Mouse (Mus musculus) cerebellum, adult 2 months (tissue): ENCODE results near the gene Pwwp2b. TPM values are rescaled to one million over a fixed set of nuclear protein-coding genes. Genes with fewer than 3 reads are reported as not detected.
A peak's percentile ranks its signal among the peaks of the same experiment; 100 is the strongest.

Experiments
- DNase-seq, 2 experiments: peaks; one replicate each; pipeline ENCODE4 v3.0.0; 2021
- H3K27ac ChIP-seq: fragments of 200-500 bp; 2 replicates; pipeline ENCODE4 v1.5.1; 2012; ENCODE audit warnings: low read length, control low read depth, inconsistent platforms; ENCODE audit not compliant: insufficient read depth
- H3K27me3 ChIP-seq: fragments of 200-500 bp; 2 replicates; pipeline ENCODE4 v1.6.1; 2012; ENCODE audit warnings: inconsistent platforms, mild to moderate bottlenecking, low read length, moderate library complexity; ENCODE audit not compliant: control insufficient read depth, insufficient read depth
- H3K4me1 ChIP-seq: fragments of 200-500 bp; 2 replicates; pipeline ENCODE4 v1.6.1; 2011; ENCODE audit warnings: low read length; ENCODE audit not compliant: control insufficient read depth, insufficient read depth
- H3K4me3 ChIP-seq: fragments of 200-500 bp; replicated peaks from 2 replicates; pipeline ENCODE3; 2011; ENCODE audit warnings: mild to moderate bottlenecking, low read depth, low read length, control low read depth; ENCODE audit not compliant: insufficient read depth
- CTCF ChIP-seq: fragments of 200-500 bp; IDR thresholded peaks from 2 replicates; pipeline ENCODE4 v1.5.1; 2011; ENCODE audit warnings: low read depth, mild to moderate bottlenecking, control low read depth, low read length, moderate library complexity, borderline replicate concordance; ENCODE audit not compliant: insufficient read depth
- POLR2A ChIP-seq: fragments of 200-500 bp; IDR thresholded peaks from 2 replicates; pipeline ENCODE4 v1.6.1; 2011; ENCODE audit warnings: low read length, control low read depth, borderline replicate concordance; ENCODE audit not compliant: insufficient read depth
- WGBS: fragments of 180-500 bp; shearing (Covaris S2); methylation state at CpG from one replicate; pipeline ENCODE4 v1.1.7; 2018; 5-methylcytosine and 5-hydroxymethylcytosine counted together
- polyA plus RNA-seq: library from polyadenylated mRNA; depleted of rRNA; stranded (reverse); fragments of >200 nt; gene quantifications from 2 replicates; pipeline ENCODE4 v1.2.3, GENCODE M21; 2012

Pwwp2b gene
- polyA plus RNA-seq, 1 experiment, result 9.9 TPM

GRCm38 (mm10) chr7:139253462-139253861 lies 5.2 kb downstream of the Pwwp2b start:
- TF ChIP-seq POLR2A (no peak), CTCF (no peak)
- 88% methylated on average over 3 of the region's 3 CpGs for WGBS
- no peak overlapping the region for H3K27ac ChIP-seq
- H3K4me3 ChIP-seq, result no peak overlapping the region
- H3K4me1 ChIP-seq, result peaks cover 5% of the 10 kb centered on the region; the same call in 1 of the 2 replicates
- no peak for DNase-seq
- H3K27me3 ChIP-seq, result no peaks in the 10 kb centered on the region

GRCm38 (mm10) chr7:139254626-139255025 lies 6.3 kb downstream of the Pwwp2b start:
- TF ChIP-seq CTCF (no peak), POLR2A (no peak)
- Histone ChIP-seq H3K27ac (no peak overlapping the region), H3K4me3 (no peak overlapping the region), H3K4me1 (peaks cover 3% of the 10 kb centered on the region; the same call in 1 of the 2 replicates), H3K27me3 (no peaks in the 10 kb centered on the region)
- DNase-seq, result no peak
- 49% methylated on average over 5 of the region's 5 CpGs for WGBS

- H3K27me3 ChIP-seq, result no peaks in the 10 kb centered on the region
- H3K27ac ChIP-seq, result no peak overlapping the region
- DNase-seq, result no peak
- no peak overlapping the region for H3K4me3 ChIP-seq
- H3K4me1 ChIP-seq, result no peaks in the 10 kb centered on the region; the same call in 1 of the 2 replicates
- 79% methylated on average over 10 of the region's 10 CpGs for WGBS
- TF ChIP-seq POLR2A (no peak), CTCF (no peak)
Measured at GRCm38 (mm10) chr7:139257752-139258542, 9.7 kb downstream of the Pwwp2b start.

- TF ChIP-seq CTCF, result no peak
- TF ChIP-seq POLR2A, result no peak
- WGBS, result 66% methylated on average over 4 of the region's 4 CpGs
Measured at GRCm38 (mm10) chr7:139264337-139264736, 16.1 kb downstream of the Pwwp2b start.

GRCm38 (mm10) chr7:139265634-139266033 lies 17.4 kb downstream of the Pwwp2b start:
- DNase-seq, result no peak
- WGBS, result 93% methylated on average over 6 of the region's 6 CpGs
- no peak overlapping the region for H3K27ac ChIP-seq
- no peak overlapping the region for H3K4me3 ChIP-seq
- H3K27me3 ChIP-seq, result no peaks in the 10 kb centered on the region
- H3K4me1 ChIP-seq, result peaks cover 18% of the 10 kb centered on the region
- TF ChIP-seq CTCF, result no peak
- TF ChIP-seq POLR2A, result no peak

More at GRCm38 (mm10) chr7:139264337-139264736, 16.1 kb downstream of the Pwwp2b start:
- Histone ChIP-seq H3K4me3 (no peak overlapping the region), H3K27ac (no peak overlapping the region), H3K4me1 (peaks cover 18% of the 10 kb centered on the region), H3K27me3 (no peaks in the 10 kb centered on the region)
- no peak for DNase-seq

- 3% methylated on average over 6 of the region's 6 CpGs for WGBS
- no peak for TF ChIP-seq CTCF
- no peak for TF ChIP-seq POLR2A
- Histone ChIP-seq H3K27me3 (no peaks in the 10 kb centered on the region), H3K27ac (peak overlapping the region; percentile 29), H3K4me1 (peaks cover 18% of the 10 kb centered on the region), H3K4me3 (no peak overlapping the region)
- DNase-seq, result peak; percentile 72 to 76
Measured at GRCm38 (mm10) chr7:139266431-139266830, 18.1 kb downstream of the Pwwp2b start.

- WGBS, result 74% methylated on average over 8 of the region's 8 CpGs
- no peaks in the 10 kb centered on the region for H3K27me3 ChIP-seq
- H3K4me1 ChIP-seq, result peaks cover 22% of the 10 kb centered on the region
- peak overlapping the region; percentile 29 for H3K27ac ChIP-seq
- no peak for TF ChIP-seq POLR2A
- no peak for TF ChIP-seq CTCF
- DNase-seq, result peak in 1 of 2 experiments; percentile 31
- H3K4me3 ChIP-seq, result no peak overlapping the region
Measured at GRCm38 (mm10) chr7:139266886-139267870, 18.9 kb downstream of the Pwwp2b start.
